Mouse (Mus musculus): ENCODE results near the gene Serp2.

Gene Serp2

GRCm38 (mm10) chr14:76556852-76557208 is at the start of gene Serp2:
Gene Serp2 (minus strand): TSS chr14:76556889.
- no peak for DNase-seq (ENCODE audit: low read depth, low spot score)

- no peak for DNase-seq (ENCODE audit: low read depth, low spot score)
Observed at GRCm38 (mm10) chr14:76605931-76606534, 49.3 kb upstream of the Serp2 start.

- no peak for DNase-seq (ENCODE audit: low read depth, low spot score)
Observed at GRCm38 (mm10) chr14:76604012-76604411, 47.3 kb upstream of the Serp2 start.

- DNase-seq (ENCODE audit: low read depth, low spot score) = no peak
Observed at GRCm38 (mm10) chr14:76601654-76602053, 45.0 kb upstream of the Serp2 start.

- no peak for DNase-seq (ENCODE audit: low read depth, low spot score)
Observed at GRCm38 (mm10) chr14:76600391-76600790, 43.7 kb upstream of the Serp2 start.

- no peak for DNase-seq (ENCODE audit: low read depth, low spot score)
Observed at GRCm38 (mm10) chr14:76599706-76600105, 43.0 kb upstream of the Serp2 start.

- DNase-seq (ENCODE audit: low read depth, low spot score) = peak; percentile 70
Observed at GRCm38 (mm10) chr14:76598518-76599216, 42.0 kb upstream of the Serp2 start.

GRCm38 (mm10) chr14:76597751-76598150 is 41.1 kb upstream of the Serp2 start:
- DNase-seq (ENCODE audit: low read depth, low spot score) = no peak

GRCm38 (mm10) chr14:76595048-76595859 is 38.6 kb upstream of the Serp2 start:
- DNase-seq (ENCODE audit: low read depth, low spot score) = no peak

GRCm38 (mm10) chr14:76594351-76594885 is 37.7 kb upstream of the Serp2 start:
- no peak for DNase-seq (ENCODE audit: low read depth, low spot score)

- DNase-seq (ENCODE audit: low read depth, low spot score) = no peak
Observed at GRCm38 (mm10) chr14:76593630-76594193, 37.0 kb upstream of the Serp2 start.

- DNase-seq (ENCODE audit: low read depth, low spot score) = no peak
Observed at GRCm38 (mm10) chr14:76592721-76593120, 36.0 kb upstream of the Serp2 start.

GRCm38 (mm10) chr14:76592090-76592489 is 35.4 kb upstream of the Serp2 start:
- DNase-seq (ENCODE audit: low read depth, low spot score) = no peak

- no peak for DNase-seq (ENCODE audit: low read depth, low spot score)
Observed at GRCm38 (mm10) chr14:76590134-76590533, 33.4 kb upstream of the Serp2 start.

GRCm38 (mm10) chr14:76589671-76590070 is 33.0 kb upstream of the Serp2 start:
- no peak for DNase-seq (ENCODE audit: low read depth, low spot score)

GRCm38 (mm10) chr14:76585831-76586405 is 29.2 kb upstream of the Serp2 start:
- peak; percentile 62 for DNase-seq (ENCODE audit: low read depth, low spot score)

GRCm38 (mm10) chr14:76583985-76584384 is 27.3 kb upstream of the Serp2 start:
- DNase-seq (ENCODE audit: low read depth, low spot score) = peak; percentile 35

GRCm38 (mm10) chr14:76581974-76582922 is 25.6 kb upstream of the Serp2 start:
- DNase-seq (ENCODE audit: low read depth, low spot score) = no peak

- DNase-seq (ENCODE audit: low read depth, low spot score) = no peak
Observed at GRCm38 (mm10) chr14:76579660-76580061, 23.0 kb upstream of the Serp2 start.

GRCm38 (mm10) chr14:76577840-76578239 is 21.2 kb upstream of the Serp2 start:
- DNase-seq (ENCODE audit: low read depth, low spot score) = no peak

Measured in ES-CJ7 (cell line).